Mouse (Mus musculus) CH12.LX (cell line): ENCODE measurements around the gene Rpl9-ps6. TPM values are rescaled to one million over a fixed set of nuclear protein-coding genes. Genes with fewer than 3 reads are reported as not detected.
"Not testable (repeated sequence)": the region's sequence is repeated elsewhere in the genome, so short reads cannot be mapped to it uniquely, and the experiment has no call there.

Experiments used
- DNase-seq: peaks from one replicate; pipeline ENCODE4 v3.0.0-alpha.2; 2013; ENCODE audit errors: extremely low read depth
- H3K27ac ChIP-seq: 2 replicates; pipeline ENCODE4 v1.5.1; 2012; ENCODE audit warnings: low read depth, mild to moderate bottlenecking, control low read depth, moderate library complexity; ENCODE audit not compliant: insufficient read depth
- H3K27me3 ChIP-seq: replicated peaks from 2 replicates; pipeline ENCODE3; 2012; ENCODE audit warnings: inconsistent platforms
- H3K36me3 ChIP-seq, 2 experiments: replicated peaks in 1 of 2; 2 replicates each; pipeline versions ENCODE3 to v1.6.1; 2012; ENCODE audit warnings: inconsistent platforms in 1 of 2, low read length in 1 of 2, mild to moderate bottlenecking in 1 of 2, mixed read lengths in 1 of 2, moderate library complexity in 1 of 2; ENCODE audit not compliant: control insufficient read depth in 1 of 2, insufficient read depth in 1 of 2
- H3K4me1 ChIP-seq, 2 experiments: 2 replicates each; pipeline ENCODE4 v1.6.1; 2012; ENCODE audit warnings: inconsistent platforms in 1 of 2, moderate library complexity in 1 of 2; ENCODE audit not compliant: insufficient read depth in 2 of 2, control insufficient read depth in 1 of 2
- H3K4me2 ChIP-seq: 2 replicates; pipeline ENCODE4 v1.6.1; 2012; ENCODE audit warnings: low read depth, mild to moderate bottlenecking, control low read depth; ENCODE audit not compliant: poor library complexity, insufficient read depth, severe bottlenecking
- H3K4me3 ChIP-seq, 3 experiments: fragments of 150-350 bp in 1 of 3; sonication (generic) in 1 of 3; replicated peaks in 1 of 3; 2 replicates each; pipeline versions ENCODE3 to v1.5.1; 2011 to 2012; ENCODE audit warnings: low read depth in 2 of 3, low read length in 2 of 3, mild to moderate bottlenecking in 2 of 3, moderate library complexity in 2 of 3, control low read depth in 1 of 3, improper control_type of control experiment in 1 of 3, inconsistent platforms in 1 of 3, mixed read lengths in 1 of 3; ENCODE audit not compliant: poor library complexity in 1 of 3
- H3K79me2 ChIP-seq: replicated peaks from 2 replicates; pipeline ENCODE4 v1.6.1; 2012; ENCODE audit warnings: mild to moderate bottlenecking, moderate library complexity; ENCODE audit not compliant: control insufficient read depth, poor library complexity, insufficient read depth, severe bottlenecking; ENCODE audit errors: extremely low read depth
- H3K9ac ChIP-seq: 2 replicates; pipeline ENCODE4 v1.6.1; 2012; ENCODE audit warnings: low read depth, mild to moderate bottlenecking, control low read depth, moderate library complexity; ENCODE audit not compliant: insufficient read depth
- H3K9me3 ChIP-seq: replicated peaks from 2 replicates; pipeline ENCODE3; 2012; ENCODE audit warnings: low read length, inconsistent platforms, mixed read lengths
- BHLHE40 ChIP-seq: IDR thresholded peaks from 2 replicates; pipeline ENCODE4 v1.6.1; 2011; ENCODE audit warnings: mild to moderate bottlenecking, low read depth, low read length, improper control_type of control experiment
- E2F4 ChIP-seq: IDR thresholded peaks from 2 replicates; pipeline ENCODE4 v1.6.1; 2011; ENCODE audit warnings: low read depth, low read length, improper control_type of control experiment; ENCODE audit not compliant: insufficient replicate concordance
- ELF1 ChIP-seq: IDR thresholded peaks from 2 replicates; pipeline ENCODE4 v1.6.1; 2014; ENCODE audit warnings: low read depth, mild to moderate bottlenecking, inconsistent platforms, low read length, improper control_type of control experiment
- GABPA ChIP-seq: IDR thresholded peaks from 2 replicates; pipeline ENCODE4 v1.6.1; 2012; ENCODE audit warnings: low read depth, low read length, improper control_type of control experiment, inconsistent platforms; ENCODE audit not compliant: insufficient replicate concordance
- JUND ChIP-seq: conservative IDR thresholded peaks from 2 replicates; pipeline ENCODE4 v1.6.1; 2011; ENCODE audit warnings: low read depth, low read length, improper control_type of control experiment
- MAFK ChIP-seq: IDR thresholded peaks from 2 replicates; pipeline ENCODE4 v1.6.1; 2011; ENCODE audit warnings: low read length, improper control_type of control experiment; ENCODE audit not compliant: insufficient replicate concordance
- MAX ChIP-seq: IDR thresholded peaks from 2 replicates; pipeline ENCODE4 v1.6.1; 2011; ENCODE audit warnings: low read length, improper control_type of control experiment
- MXI1 ChIP-seq: IDR thresholded peaks from 2 replicates; pipeline ENCODE4 v1.6.1; 2011; ENCODE audit warnings: mild to moderate bottlenecking, low read depth, low read length, improper control_type of control experiment
- NRF1 ChIP-seq: IDR thresholded peaks from 2 replicates; pipeline ENCODE4 v1.6.1; 2014; ENCODE audit warnings: low read depth, mild to moderate bottlenecking, inconsistent platforms, low read length, improper control_type of control experiment, moderate library complexity
- RAD21 ChIP-seq: IDR thresholded peaks from 2 replicates; pipeline ENCODE4 v1.6.1; 2011; ENCODE audit warnings: low read depth, mild to moderate bottlenecking, low read length, improper control_type of control experiment, moderate library complexity
- SIN3A ChIP-seq: IDR thresholded peaks from 2 replicates; pipeline ENCODE4 v1.6.1; 2012; ENCODE audit warnings: low read length, improper control_type of control experiment, inconsistent platforms
- USF2 ChIP-seq: conservative IDR thresholded peaks from 2 replicates; pipeline ENCODE4 v1.6.1; 2011; ENCODE audit warnings: low read depth, low read length, improper control_type of control experiment
- ZC3H11A ChIP-seq: IDR thresholded peaks from 2 replicates; pipeline ENCODE4 v1.6.1; 2012; ENCODE audit warnings: low read depth, mild to moderate bottlenecking, inconsistent platforms, low read length, improper control_type of control experiment
- dilution Hi-C: fragments of 300-500 bp; cut with MboI; formaldehyde crosslinking; loops from 2 replicates; pipeline ENCODE4 v1.14.3; 2020; ENCODE audit warnings: low sequenced_read_pairs; ENCODE audit not compliant: extremely low pct_unique_long_range_greater_than_20kb, extremely low pct_ligation_motif_present
- in situ Hi-C: fragments of 300-500 bp; cut with MboI; formaldehyde crosslinking; loops from 3 replicates; pipeline ENCODE4 v1.14.3; 2019; ENCODE audit warnings: low sequenced_read_pairs, low pct_ligation_motif_present, low pct_unique_long_range_greater_than_20kb, mixed read lengths
- polyA plus RNA-seq: library from polyadenylated mRNA; unstranded; fragments of >175 nt; gene quantifications from 2 replicates; pipeline ENCODE4 v1.2.1, GENCODE M21; 2012; ENCODE audit warnings: low read depth; ENCODE audit not compliant: insufficient read length
- total RNA-seq, 2 experiments: library from RNA; depleted of rRNA; stranded (reverse); fragments of 300-350 nt in 1 of 2; fragments of >200 nt in 1 of 2; gene quantifications; 2 replicates each; pipeline ENCODE4 v1.2.3; 2012 to 2014

The Rpl9-ps6 gene
- total and polyA plus RNA-seq, 3 experiments: 145 to 843 (median 149) TPM

GRCm38 (mm10) chr19:32463037-32463436 is 3.3 kb downstream of the Rpl9-ps6 start:
- H3K27ac ChIP-seq: no peak overlapping the region
- H3K4me1 ChIP-seq: peaks cover 0 to 7% of the 10 kb centered on the region in 2 experiments; a peak in 1 of 4 replicates
- no peak overlapping the region for H3K4me2 ChIP-seq
- DNase-seq: no peak
- no peaks in the 10 kb centered on the region for H3K36me3 ChIP-seq
- TF ChIP-seq BHLHE40: no peak
- TF ChIP-seq GABPA: no peak
- TF ChIP-seq E2F4: no peak
- no peaks in the 10 kb centered on the region for H3K27me3 ChIP-seq
- H3K9me3 ChIP-seq: no peaks in the 10 kb centered on the region
- no peaks in the 10 kb centered on the region for H3K79me2 ChIP-seq
- no peak overlapping the region for H3K4me3 ChIP-seq
- no peak overlapping the region for H3K9ac ChIP-seq
- dilution Hi-C loops (no loop called here), in situ Hi-C loops (no loop called here)

DNA sequence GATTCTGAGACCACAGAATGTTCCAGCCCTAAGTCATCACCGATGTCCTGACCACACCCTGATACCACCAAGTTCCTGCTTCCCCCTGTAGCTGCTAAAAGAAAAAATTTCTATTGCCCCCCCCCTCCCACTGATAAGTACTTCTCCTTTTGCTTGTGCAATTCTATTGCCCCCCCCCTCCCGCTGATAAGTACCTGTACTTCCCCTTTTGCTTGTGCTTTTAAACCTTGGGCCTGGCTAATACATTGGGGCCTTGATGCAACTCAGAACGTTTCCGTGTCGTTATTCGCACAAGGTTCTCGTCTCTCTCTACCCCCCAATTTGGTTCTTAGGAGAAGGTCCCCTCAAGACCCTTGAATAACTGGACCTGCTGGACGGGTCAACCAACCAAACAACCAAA is 8.7 kb downstream of the Rpl9-ps6 start:
- DNase-seq: not testable (repeated sequence)

DNA sequence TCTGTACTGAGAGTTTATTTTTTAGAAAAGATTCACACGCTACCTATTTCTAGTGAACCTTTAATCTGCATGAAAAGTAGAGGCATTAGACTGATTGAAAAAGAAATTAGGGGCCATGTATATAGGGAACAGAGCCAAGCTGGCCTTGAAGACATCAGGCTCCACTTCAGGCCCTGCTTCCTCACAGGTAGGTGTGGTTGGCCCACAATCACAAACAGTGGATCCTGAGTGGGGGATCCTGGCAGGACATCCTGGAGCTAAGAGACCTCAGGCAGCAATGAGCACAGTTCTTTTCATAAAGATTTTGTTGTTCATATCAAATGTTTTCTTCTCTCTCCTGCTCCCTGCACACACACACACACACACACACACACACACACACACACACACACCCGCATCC is 9.6 kb downstream of the Rpl9-ps6 start:
- Histone ChIP-seq H3K4me3 (no peak overlapping the region), H3K9ac (no peak overlapping the region), H3K27ac (no peak overlapping the region), H3K79me2 (no peaks in the 10 kb centered on the region), H3K27me3 (no peaks in the 10 kb centered on the region), H3K36me3 (no peaks in the 10 kb centered on the region), H3K4me2 (no peak overlapping the region), H3K4me1 (peaks cover 0 to 7% of the 10 kb centered on the region in 2 experiments; a peak in 1 of 4 replicates), H3K9me3 (no peaks in the 10 kb centered on the region)
- dilution Hi-C loops (no loop called here), in situ Hi-C loops (no loop called here)
- DNase-seq: no peak
- no peak for TF ChIP-seq MXI1
- TF ChIP-seq E2F4: no peak
- no peak for TF ChIP-seq ELF1
- TF ChIP-seq USF2: no peak
- no peak for TF ChIP-seq NRF1
- TF ChIP-seq MAX: no peak
- no peak for TF ChIP-seq RAD21
- no peak for TF ChIP-seq MAFK
- TF ChIP-seq GABPA: no peak
- no peak for TF ChIP-seq SIN3A
- TF ChIP-seq JUND: no peak
- TF ChIP-seq ZC3H11A: no peak
- TF ChIP-seq BHLHE40: no peak

More for the DNA sequence above, 8.7 kb downstream of the Rpl9-ps6 start:
- H3K27me3 ChIP-seq, H3K36me3 ChIP-seq, H3K4me3 ChIP-seq, in situ Hi-C loops, H3K9me3 ChIP-seq, H3K4me1 ChIP-seq, dilution Hi-C loops, H3K79me2 ChIP-seq, H3K9ac ChIP-seq, H3K27ac ChIP-seq, H3K4me2 ChIP-seq: not testable (repeated sequence)
